Mouse (Mus musculus): ENCODE results near the gene Gm19668.

GRCm38 (mm10) chr10:77815514-77815913 lies 16.6 kb upstream of the Gm19668 start:
- no peak for TF ChIP-seq POLR2A (IDR thresholded peaks at IDR 0.05; ENCODE audit: insufficient read depth, low read depth, low read length)
- TF ChIP-seq CTCF (IDR thresholded peaks at IDR 0.05; ENCODE audit: insufficient read depth, low read depth, low read length) = no peak

Measured in olfactory bulb, adult 2 months (tissue).